Mouse (Mus musculus) heart, adult 9 months (tissue): ENCODE measurements around the gene Opcml.

Source experiments
- DNase-seq, 2 experiments: peaks; one replicate each; pipeline ENCODE4 v3.0.0; 2022; ENCODE audit warnings: low spot score in 2 of 2

Gene Opcml

GRCm38 (mm10) chr9:27998767-27999166 lies 208.2 kb downstream of the Opcml start:
- no peak for DNase-seq

GRCm38 (mm10) chr9:28003131-28003530 lies 212.6 kb downstream of the Opcml start:
- DNase-seq: no peak

- no peak for DNase-seq
These were observed 220.9 kb downstream of the Opcml start for GRCm38 (mm10) chr9:28011483-28011882.

- DNase-seq: no peak
These were observed 222.1 kb downstream of the Opcml start for GRCm38 (mm10) chr9:28012664-28013063.

- no peak for DNase-seq
These were observed 222.6 kb downstream of the Opcml start for GRCm38 (mm10) chr9:28013192-28013591.

DNA sequence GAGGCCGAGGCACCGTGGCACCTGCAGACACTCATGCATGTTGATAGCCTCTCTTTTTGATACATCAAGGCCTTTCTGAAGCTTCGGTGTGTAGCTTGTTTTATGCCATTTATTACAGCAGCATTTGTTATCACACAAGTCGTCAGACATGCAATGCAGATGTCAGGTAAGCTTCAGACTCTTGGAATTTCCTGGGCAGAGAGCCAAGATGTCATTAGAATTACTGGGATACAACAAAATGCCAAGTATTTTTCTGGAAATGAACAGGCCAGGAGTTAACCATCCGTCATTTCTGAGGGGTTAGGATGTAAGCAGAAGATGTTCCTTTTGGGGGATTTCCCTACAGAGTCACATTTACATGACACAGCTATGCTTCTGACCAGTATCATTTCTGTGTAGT lies 237.6 kb downstream of the Opcml start:
- DNase-seq: no peak

- DNase-seq: no peak
These were observed 238.3 kb downstream of the Opcml start for GRCm38 (mm10) chr9:28028788-28029393.

DNA sequence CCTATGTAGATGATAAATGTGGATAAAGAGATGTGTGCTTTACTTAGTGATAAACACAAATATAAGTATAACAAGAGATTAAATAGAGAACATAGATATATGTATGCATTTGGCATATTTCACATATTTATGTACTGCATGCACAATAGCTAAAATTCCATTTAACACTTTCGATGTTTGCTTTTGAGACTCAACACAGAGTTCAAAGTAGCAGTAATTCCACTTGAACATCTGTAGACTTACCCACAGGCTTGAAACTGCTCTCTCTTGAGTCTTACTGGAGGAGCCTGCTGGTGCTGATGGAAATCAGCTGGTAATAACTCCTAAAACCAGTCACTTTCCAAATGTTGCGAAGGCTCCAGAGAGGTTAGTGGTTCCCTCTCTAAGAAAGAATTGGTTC lies 258.6 kb downstream of the Opcml start:
- DNase-seq: no peak

DNA sequence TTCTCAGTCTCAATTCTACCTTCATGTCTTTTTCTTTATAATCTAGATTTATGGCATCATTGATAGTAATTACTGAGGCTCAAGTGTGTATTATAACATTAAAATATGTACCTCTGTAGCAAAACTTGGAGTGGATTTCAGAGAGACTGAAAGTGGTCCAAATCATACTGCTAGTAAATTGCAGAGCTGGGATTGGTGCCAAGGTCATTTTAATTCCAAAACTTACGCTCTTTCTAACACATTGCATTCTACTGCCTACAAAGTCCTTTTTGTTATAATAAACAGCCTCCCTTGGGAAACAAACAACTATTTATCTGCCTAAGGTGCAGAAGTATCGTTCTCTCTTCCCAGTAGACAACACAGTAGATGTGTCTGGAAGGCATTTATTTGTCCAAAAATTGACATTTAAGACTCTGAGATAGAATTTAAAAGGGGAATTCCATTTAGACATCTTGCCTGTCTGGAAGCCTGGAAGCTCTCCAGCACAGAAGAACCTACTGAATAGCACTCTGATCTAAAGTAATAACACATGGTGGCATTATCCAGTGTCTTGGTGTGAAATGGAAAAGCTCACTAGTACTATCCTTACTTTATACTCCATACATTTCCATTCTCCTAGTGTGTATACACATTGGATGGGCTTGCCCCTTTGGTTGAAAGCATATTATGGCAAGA lies 266.7 kb downstream of the Opcml start:
- DNase-seq: no peak

DNA sequence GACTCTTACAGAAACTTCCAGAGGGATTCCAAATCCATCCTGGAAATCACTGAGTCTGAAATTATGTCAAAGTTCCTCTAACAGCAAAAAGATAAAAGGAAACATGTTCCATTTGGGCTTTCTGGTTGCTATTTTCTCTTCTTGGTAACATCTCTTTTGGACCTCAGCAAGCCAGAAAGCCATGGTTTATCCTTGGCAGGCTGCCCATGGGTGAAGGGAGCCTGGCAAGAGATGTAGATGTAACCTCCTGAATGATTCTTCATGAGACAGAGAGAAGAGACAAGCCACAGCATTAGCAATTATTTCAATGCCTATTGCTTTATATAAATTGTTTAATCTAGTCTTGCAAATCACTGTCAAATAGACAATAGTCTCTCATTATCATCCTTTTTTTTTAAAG lies 274.6 kb downstream of the Opcml start:
- DNase-seq: no peak

DNA sequence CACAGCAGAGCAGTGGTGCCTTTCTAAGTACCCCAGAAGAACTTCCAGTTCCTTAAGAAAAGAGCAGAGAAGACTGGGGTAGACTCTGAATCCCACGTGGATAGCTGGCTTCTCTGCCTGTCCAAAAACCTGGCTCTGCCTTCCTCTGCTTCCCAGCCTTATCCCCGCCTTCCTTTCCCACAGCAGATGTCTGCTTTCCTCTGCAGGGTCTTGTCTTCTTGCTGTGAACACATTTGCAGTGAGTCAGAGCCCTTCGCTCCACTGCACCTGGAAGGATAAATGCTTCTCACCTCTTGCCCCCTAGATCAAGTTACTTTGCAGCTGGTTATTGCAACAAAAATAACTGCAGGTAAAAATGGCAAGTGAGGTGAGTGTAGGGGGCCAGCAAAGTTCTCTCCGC lies 290.1 kb downstream of the Opcml start:
- DNase-seq: no peak

DNA sequence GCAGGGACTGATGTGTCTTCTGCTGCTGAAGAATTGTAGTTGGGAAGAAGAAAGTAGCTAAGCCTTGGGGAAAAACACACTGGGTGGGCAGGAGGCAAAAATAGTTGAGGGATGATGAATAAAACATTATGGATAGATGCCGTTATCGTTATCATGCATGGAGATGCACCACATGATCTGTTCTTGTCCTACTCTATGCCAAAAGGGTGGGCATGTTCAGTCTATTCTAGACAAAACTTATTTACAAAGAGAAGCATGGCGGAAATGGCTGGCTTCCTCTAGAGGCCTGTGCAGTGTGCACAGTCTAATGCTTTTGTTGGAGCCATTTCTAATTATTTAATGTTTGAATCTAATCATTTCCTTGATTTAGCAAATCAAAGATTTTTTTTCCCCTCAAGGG lies 293.2 kb downstream of the Opcml start:
- DNase-seq: no peak

GRCm38 (mm10) chr9:28084273-28084726 lies 293.7 kb downstream of the Opcml start:
- no peak for DNase-seq

DNA sequence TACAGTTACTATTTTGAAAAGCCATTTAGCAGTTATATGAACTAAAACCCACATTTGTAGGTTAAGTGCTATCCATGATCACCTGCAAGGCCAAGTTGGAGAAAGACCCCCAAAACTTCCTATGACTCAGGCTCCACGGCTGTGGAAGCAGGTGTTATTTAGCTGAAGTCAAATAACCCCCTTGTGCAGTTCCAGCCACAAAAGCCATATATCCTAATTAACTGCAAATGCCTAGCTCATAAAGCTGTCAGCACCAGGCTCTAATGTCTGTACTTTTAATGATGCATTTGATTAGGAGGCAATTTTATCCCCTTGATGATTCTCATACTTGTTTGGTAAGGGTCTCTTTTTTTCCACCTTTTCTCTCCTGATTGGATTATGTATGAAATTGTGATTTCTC lies 300.8 kb downstream of the Opcml start:
- no peak for DNase-seq

- no peak for DNase-seq
These were observed 304.1 kb downstream of the Opcml start for GRCm38 (mm10) chr9:28094722-28095121.

GRCm38 (mm10) chr9:28096204-28096603 lies 305.6 kb downstream of the Opcml start:
- DNase-seq: no peak

- DNase-seq: no peak
These were observed 311.4 kb downstream of the Opcml start for GRCm38 (mm10) chr9:28101981-28102380.

- no peak for DNase-seq
These were observed 331.3 kb downstream of the Opcml start for GRCm38 (mm10) chr9:28121858-28122257.

GRCm38 (mm10) chr9:28128735-28129134 lies 338.2 kb downstream of the Opcml start:
- no peak for DNase-seq

DNA sequence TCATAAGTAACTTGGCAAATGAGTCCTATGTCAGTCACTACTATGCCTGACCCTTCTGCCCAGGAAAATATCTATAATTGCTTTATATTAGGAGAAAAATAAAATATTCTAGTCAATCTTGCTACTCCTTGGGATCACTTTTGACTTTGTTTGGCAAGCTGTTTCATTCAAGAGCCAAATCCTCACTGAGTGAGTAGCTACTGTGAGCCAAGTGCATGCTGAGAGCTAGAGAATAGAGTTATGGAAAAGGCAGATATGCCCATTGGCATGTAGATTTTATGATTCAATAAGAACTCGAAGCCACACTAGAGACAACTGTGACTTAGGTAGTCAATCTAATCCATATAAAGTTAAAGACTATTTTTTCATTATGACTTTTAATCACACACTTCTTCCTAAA lies 340.9 kb downstream of the Opcml start:
- DNase-seq: no peak

GRCm38 (mm10) chr9:28136614-28137013 lies 346.0 kb downstream of the Opcml start:
- DNase-seq: no peak

- no peak for DNase-seq
These were observed 349.5 kb downstream of the Opcml start for GRCm38 (mm10) chr9:28139957-28140597.

DNA sequence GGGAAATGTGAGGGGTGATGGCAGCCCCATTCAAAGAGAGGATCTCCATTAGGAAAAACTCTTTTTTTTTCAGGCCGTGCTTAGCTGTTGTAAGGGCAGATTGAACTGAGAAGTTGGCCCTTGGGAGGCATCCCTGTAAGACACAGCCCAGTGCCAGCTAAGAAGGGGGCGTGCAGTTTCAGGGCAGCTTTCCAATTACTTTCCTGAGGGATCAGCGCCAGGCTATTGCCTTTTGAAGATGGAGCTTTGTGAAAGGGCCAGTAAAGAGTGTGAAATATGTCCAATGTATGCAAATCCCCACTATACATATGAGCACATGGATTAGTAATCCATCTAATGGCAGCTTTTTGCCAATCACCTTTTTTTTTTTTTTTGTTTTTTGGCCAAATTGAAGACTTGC lies 358.9 kb downstream of the Opcml start:
- no peak for DNase-seq
